Mouse (Mus musculus): ENCODE data around the gene Mesd.

- TF ChIP-seq CTCF (IDR thresholded peaks at IDR 0.05), result no peak
- no peak for TF ChIP-seq POLR2A (IDR thresholded peaks at IDR 0.05; ENCODE audit: insufficient read depth, low read depth, low read length)
Observed at GRCm38 (mm10) chr7:83889383-83889782, 5.1 kb downstream of the Mesd start.

All from heart, adult 2 months (tissue).